Mouse (Mus musculus) neural tube, embryonic 13.5 days (tissue): ENCODE data around the gene Sos1. TPM values are rescaled to one million over a fixed set of nuclear protein-coding genes. Genes with fewer than 3 reads are reported as not detected.

ENCODE experiments used
- polyA plus RNA-seq: library from polyadenylated mRNA; unstranded; fragments of >200 nt; fragmentation: Nextera tagmentation; extraction: Ambion mirVana; gene quantifications from 2 replicates; pipeline ENCODE4 v1.2.1, GENCODE M21; 2015

The Sos1 gene
- polyA plus RNA-seq, 1 experiment from 2014 or later, result 8.1 TPM

Other genes with a start within 250 kb of the Sos1 start
- gene Morn2, start 190.2 kb downstream of the Sos1 start, polyA plus RNA-seq, result 52.8 and 55.9 TPM in 2 replicates
- gene Dhx57, start 190.0 kb downstream of the Sos1 start, polyA plus RNA-seq, result 45.7 and 47.2 TPM in 2 replicates
- gene Arhgef33, start 173.0 kb downstream of the Sos1 start, polyA plus RNA-seq, result 0.85 and 0.87 TPM in 2 replicates
- gene Gm10190, start 106.9 kb downstream of the Sos1 start, polyA plus RNA-seq, result 1.2 and 2.0 TPM in 2 replicates
- gene Cdkl4, start 97.4 kb upstream of the Sos1 start, polyA plus RNA-seq, result 4.7 and 5.9 TPM in 2 replicates
- 28.8 and 31.8 TPM in 2 replicates for gene Map4k3, start 248.0 kb upstream of the Sos1 start, polyA plus RNA-seq